Mouse (Mus musculus) spleen, postnatal 36 days (tissue): ENCODE data around the gene Tbx10.
"Not testable (repeated sequence)": the region's sequence is repeated elsewhere in the genome, so short reads cannot be mapped to it uniquely, and the experiment has no call there.

ENCODE experiments used
- DNase-seq, 2 experiments: peaks; one replicate each; pipeline ENCODE4 v3.0.0; 2022; ENCODE audit warnings: low spot score in 2 of 2, mixed read lengths in 1 of 2

Tbx10 gene

DNA sequence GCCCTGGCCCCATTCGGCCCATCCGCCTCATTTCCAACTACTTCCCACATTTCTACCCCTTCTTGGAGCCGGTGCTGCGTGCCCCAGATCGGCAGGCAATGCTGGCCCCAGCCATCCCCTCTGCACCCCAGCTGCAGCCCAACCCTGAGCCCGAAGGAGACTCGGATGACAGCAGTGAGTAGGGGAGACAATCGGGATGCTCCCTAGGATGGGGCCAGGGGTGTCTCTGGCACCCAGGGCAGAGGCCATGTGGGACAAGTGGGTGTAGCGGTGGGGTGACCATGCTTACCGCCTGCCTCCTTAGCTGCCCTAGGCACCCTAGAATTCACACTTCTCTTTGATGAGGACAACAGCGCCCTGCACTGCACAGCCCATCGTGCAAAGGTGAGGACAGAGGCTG is 11.1 kb downstream of the Tbx10 start:
- DNase-seq: no peak

DNA sequence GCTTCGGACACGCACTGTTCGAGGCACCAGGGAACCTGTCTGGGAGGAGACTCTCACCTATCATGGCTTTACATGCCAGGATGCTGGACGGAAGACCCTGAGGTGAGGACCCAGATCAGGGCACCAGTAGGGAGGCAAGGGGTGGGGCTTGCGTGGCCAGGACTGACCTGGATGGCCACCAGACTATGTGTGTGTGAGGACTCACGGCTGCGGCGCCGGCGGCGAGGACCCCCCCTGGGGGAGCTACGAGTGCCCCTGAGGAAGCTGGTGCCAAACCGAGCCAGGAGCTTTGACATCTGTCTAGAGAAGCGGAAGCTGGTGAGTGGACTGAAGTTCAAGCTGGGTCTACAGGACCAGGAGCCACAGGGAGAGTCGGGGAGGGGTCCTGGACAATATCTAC is 11.8 kb downstream of the Tbx10 start:
- DNase-seq: no peak

DNA sequence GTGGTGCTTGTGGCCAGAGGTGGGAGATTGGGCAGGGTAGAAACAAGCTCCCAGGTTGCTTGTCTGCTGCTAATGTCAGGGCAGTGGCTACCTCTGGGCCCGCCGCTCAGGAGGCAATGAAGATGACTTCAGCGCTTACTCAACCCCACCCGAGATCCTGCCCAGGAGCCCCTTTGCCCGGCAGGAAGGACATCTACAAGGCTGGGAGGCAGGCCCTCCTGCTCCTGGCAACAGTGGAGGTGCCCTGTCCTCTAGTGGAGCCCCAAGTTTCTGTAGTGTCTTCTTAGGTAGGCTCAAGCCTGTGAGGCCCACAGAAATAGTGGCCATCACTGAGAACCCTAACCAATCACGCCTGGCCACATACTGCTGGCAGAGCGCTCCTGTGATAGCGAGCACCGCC is 12.5 kb downstream of the Tbx10 start:
- no peak for DNase-seq

GRCm38 (mm10) chr19:4005971-4006370 is 13.4 kb downstream of the Tbx10 start:
- DNase-seq: no peak

DNA sequence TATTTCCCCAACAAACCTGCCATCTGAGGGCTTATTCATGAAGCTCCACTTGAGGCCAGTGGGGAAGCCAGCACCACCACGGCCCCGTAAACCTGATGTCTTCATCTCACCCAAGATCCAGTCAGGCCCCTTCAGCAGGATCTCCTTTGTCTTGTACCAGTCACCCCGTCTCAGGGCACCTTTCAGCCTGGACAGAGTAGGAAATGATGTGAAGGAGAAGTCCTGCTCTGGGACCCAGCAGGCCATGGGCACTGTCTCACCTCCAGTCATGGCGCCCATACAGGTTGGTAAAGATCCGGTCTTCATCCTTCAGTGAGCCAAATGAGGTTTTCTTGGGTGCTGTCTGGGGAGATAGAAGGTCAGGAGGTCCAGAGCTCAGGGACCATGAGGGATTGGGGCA is 18.5 kb downstream of the Tbx10 start:
- DNase-seq: no peak

GRCm38 (mm10) chr19:4012432-4013022 is 20.0 kb downstream of the Tbx10 start, which contains the start of gene Ndufv1:
TSS of gene Ndufv1 (minus strand) at chr19:4012806.
- peak; percentile 97 to 98 for DNase-seq

GRCm38 (mm10) chr19:4013066-4013465 is 20.5 kb downstream of the Tbx10 start:
- no peak for DNase-seq

DNA sequence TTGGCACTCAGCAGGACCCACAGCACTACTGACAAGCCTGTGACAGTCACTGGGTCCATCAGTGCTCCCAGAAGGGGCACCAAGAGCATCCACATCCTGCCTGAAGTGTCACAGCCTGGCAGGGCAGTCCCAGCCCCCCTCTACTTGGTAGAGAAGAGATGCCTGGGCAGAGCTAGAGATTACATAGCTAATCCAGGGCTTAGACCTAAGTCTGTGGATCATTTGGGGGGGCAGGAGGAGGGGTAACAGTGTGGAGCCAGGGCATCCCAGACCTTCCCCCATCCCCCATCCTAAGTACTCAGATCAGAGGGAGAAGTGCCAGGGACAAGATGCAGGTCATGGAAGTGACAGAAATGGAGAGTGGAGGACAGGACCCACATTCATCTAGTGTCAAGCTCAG is 22.2 kb downstream of the Tbx10 start:
- DNase-seq: no peak

- DNase-seq: no peak
These were observed 23.1 kb downstream of the Tbx10 start for GRCm38 (mm10) chr19:4015635-4016034.

- no peak for DNase-seq
These were observed 25.5 kb downstream of the Tbx10 start for GRCm38 (mm10) chr19:4017921-4018587.

DNA sequence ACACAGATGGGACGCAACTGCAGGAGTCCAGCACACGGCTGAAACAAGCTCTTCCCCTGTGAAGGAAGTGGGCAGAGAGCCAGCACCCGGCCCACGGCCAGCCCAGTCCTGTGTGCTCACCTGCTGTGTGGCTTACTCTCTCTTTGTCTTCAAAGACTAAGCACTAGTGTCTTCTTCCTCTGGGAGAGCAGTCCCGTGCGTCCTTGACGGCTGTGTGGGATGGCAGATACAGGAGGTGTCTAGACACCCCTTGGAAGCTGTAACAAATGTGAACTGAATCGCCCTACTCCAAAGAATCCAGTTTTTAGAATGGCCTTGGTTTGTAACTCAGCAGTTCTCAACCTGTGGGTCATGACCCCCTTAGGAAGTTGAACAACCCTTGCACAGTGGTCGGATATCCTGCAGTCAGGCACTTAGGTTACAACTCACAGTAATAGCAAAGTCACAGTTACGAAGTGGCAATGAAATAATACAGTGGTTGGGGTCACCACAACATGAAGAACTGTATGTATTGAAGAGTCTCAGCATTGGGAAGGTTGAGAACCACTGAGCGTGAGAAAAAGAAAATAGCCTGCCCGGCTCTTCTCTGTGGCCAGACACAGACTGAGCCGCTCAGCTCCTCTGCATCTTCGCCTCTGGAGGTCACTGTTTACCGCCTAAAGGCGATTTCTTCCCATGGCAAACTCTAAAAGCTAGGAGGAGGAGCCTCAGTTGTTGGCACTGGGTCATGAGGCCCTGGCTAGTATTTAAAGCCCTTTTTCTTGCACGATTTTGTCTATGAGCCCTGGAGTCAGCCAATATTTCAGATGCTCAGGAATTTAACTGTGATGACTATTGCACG is 26.4 kb downstream of the Tbx10 start:
- DNase-seq: peak; percentile 71 to 76

DNA sequence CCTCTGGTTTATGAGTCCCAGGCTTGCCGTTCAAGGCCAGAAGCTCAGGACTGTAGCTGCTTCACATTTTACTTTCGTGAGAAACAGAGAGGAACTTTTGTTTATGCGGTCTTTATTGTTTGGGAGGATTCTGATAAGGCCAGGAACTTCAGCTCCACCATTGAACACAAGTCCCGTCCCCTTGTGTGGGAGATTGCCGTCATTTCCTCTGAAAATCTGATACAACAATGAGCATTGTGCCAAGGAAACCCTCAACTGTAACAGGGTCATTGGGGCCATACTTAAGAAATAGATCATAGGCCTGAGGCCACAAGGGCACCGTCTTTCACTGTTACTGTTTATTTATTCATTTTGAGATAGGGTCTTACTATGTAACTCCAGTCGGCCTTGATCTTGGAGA is 30.6 kb downstream of the Tbx10 start:
- no peak for DNase-seq

DNA sequence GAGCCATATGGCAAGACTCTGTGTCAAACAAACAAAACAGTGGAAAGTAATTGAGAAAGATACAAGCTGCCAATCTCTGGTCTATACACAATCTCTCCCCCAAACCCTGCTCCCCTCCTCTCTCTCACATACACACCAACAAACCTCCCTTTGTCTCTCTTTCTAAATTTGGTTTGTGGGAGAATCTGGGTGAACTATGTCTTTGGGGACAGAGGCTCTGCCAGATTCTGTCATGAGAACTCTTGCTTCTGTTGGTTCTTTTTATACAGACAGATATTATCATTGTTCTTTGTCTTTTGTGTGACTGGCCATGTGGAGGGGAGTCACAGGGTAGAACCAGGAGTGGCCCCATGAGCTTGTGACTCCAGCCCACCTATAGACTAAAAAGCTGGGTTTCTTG is 35.0 kb downstream of the Tbx10 start:
- no peak for DNase-seq

GRCm38 (mm10) chr19:4032668-4033067 is 40.1 kb downstream of the Tbx10 start:
- no peak for DNase-seq

GRCm38 (mm10) chr19:4033298-4033697 is 40.7 kb downstream of the Tbx10 start:
- DNase-seq: no peak

DNA sequence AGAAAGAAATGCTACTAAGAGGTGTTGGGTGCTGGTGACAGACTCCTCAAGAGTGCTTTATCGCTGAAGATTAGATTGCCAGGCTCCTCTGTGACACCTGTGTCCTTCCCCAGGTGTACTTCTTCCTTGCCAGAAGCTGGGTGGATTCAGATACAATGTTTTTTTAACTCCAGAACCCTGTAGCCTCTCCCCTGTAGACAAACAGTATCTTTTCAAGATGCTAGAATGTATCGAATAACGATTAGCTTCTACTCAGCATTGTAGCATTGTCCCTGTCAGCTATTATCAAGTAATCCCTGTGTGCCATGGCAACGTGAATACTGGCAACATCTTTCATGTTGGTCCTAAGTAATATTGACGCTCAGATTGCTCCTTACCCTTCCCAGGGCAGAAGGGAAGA is 41.2 kb downstream of the Tbx10 start:
- DNase-seq: no peak

GRCm38 (mm10) chr19:4036327-4037045 is 43.9 kb downstream of the Tbx10 start:
- no peak for DNase-seq

- not testable (repeated sequence) for DNase-seq
These were observed 44.7 kb downstream of the Tbx10 start for GRCm38 (mm10) chr19:4037154-4037787.

DNA sequence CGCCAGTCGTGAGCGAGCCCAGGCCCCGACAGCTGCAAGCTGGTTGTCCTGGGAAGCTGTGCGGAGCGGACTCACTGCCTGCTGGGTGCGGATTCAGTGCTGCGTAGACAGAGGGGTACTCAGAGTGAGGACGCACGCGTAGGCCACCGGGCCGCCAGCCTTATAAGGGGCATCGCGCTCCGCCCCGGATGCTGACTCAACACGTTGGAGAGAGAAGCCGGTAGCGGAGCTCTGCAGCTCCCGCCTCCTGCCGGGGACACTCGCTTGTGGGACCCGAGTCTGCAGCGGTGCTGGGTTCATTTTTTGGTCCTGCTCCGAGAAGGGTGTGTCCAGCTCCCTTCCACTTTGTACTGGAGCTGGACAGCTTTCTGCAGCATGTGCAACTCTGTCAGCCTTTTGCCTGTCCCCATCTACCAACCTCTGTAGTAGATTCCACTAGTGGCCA is 45.3 kb downstream of the Tbx10 start, which contains the start of gene Gstp1:
Gstp1 (minus strand) TSS at position 198 of the 445 bp plus-strand sequence.
- DNase-seq: peak; percentile 88 to 89

GRCm38 (mm10) chr19:4040941-4041340 is 48.4 kb downstream of the Tbx10 start:
- not testable (repeated sequence) for DNase-seq

GRCm38 (mm10) chr19:4041500-4041899 is 48.9 kb downstream of the Tbx10 start:
- not testable (repeated sequence) for DNase-seq
